Mouse (Mus musculus): Measurements from ENCODE around the gene 4430402I18Rik. TPM values are rescaled to one million over a fixed set of nuclear protein-coding genes. Genes with fewer than 3 reads are reported as not detected.

The 4430402I18Rik gene
- polyA plus RNA-seq, 1 experiment, result 1.5 TPM

GRCm38 (mm10) chr19:28970251-28970650, 2.7 kb upstream of the 4430402I18Rik start:
- Histone ChIP-seq H3K36me3 (ENCODE audit: control insufficient read depth, insufficient read depth, low read length) (no peaks in the 10 kb centered on the region), H3K27me3 (ENCODE audit: control insufficient read depth, insufficient read depth, low read length) (no peaks in the 10 kb centered on the region), H3K27ac (ENCODE audit: control insufficient read depth, insufficient read depth, low read length) (no peak overlapping the region), H3K4me1 (replicated peaks; ENCODE audit: control insufficient read depth, insufficient read depth, low read length) (no peaks in the 10 kb centered on the region), H3K4me3 (ENCODE audit: control insufficient read depth, insufficient read depth, low read length) (no peak overlapping the region)
- DNase-seq, result no peak
- TF ChIP-seq CTCF (IDR thresholded peaks at IDR 0.05; ENCODE audit: borderline replicate concordance, control insufficient read depth, extremely low read depth, insufficient read depth, low read length, poor library complexity), result no peak
- TF ChIP-seq POLR2A (IDR thresholded peaks at IDR 0.05; ENCODE audit: control insufficient read depth, extremely low read depth, insufficient read depth, low read length, poor library complexity), result no peak
- WGBS, result 92% methylated on average over 11 of the region's 11 CpGs

- no peak overlapping the region for H3K4me3 ChIP-seq (ENCODE audit: control insufficient read depth, insufficient read depth, low read length)
- WGBS, result 93% methylated on average over 5 of the region's 5 CpGs
- H3K4me1 ChIP-seq (replicated peaks; ENCODE audit: control insufficient read depth, insufficient read depth, low read length), result peaks cover 6% of the 10 kb centered on the region
- H3K27me3 ChIP-seq (ENCODE audit: control insufficient read depth, insufficient read depth, low read length), result no peaks in the 10 kb centered on the region
- H3K36me3 ChIP-seq (ENCODE audit: control insufficient read depth, insufficient read depth, low read length), result no peaks in the 10 kb centered on the region
- TF ChIP-seq POLR2A (IDR thresholded peaks at IDR 0.05; ENCODE audit: control insufficient read depth, extremely low read depth, insufficient read depth, low read length, poor library complexity) (no peak), CTCF (IDR thresholded peaks at IDR 0.05; ENCODE audit: borderline replicate concordance, control insufficient read depth, extremely low read depth, insufficient read depth, low read length, poor library complexity) (no peak)
- H3K27ac ChIP-seq (ENCODE audit: control insufficient read depth, insufficient read depth, low read length), result no peak overlapping the region
- no peak for DNase-seq
Measured at GRCm38 (mm10) chr19:28969231-28969630, 1.6 kb upstream of the 4430402I18Rik start.

- no peak overlapping the region for H3K27ac ChIP-seq (ENCODE audit: control insufficient read depth, insufficient read depth, low read length)
- no peaks in the 10 kb centered on the region for H3K36me3 ChIP-seq (ENCODE audit: control insufficient read depth, insufficient read depth, low read length)
- DNase-seq, result no peak
- 96% methylated on average over 4 of the region's 4 CpGs for WGBS
- H3K27me3 ChIP-seq (ENCODE audit: control insufficient read depth, insufficient read depth, low read length), result no peaks in the 10 kb centered on the region
- no peak overlapping the region for H3K4me3 ChIP-seq (ENCODE audit: control insufficient read depth, insufficient read depth, low read length)
- no peak for TF ChIP-seq CTCF (IDR thresholded peaks at IDR 0.05; ENCODE audit: borderline replicate concordance, control insufficient read depth, extremely low read depth, insufficient read depth, low read length, poor library complexity)
- no peak for TF ChIP-seq POLR2A (IDR thresholded peaks at IDR 0.05; ENCODE audit: control insufficient read depth, extremely low read depth, insufficient read depth, low read length, poor library complexity)
- peaks cover 6% of the 10 kb centered on the region for H3K4me1 ChIP-seq (replicated peaks; ENCODE audit: control insufficient read depth, insufficient read depth, low read length)
Measured at GRCm38 (mm10) chr19:28968178-28968577, 578 bp upstream of the 4430402I18Rik start.

- no peak for TF ChIP-seq CTCF (IDR thresholded peaks at IDR 0.05; ENCODE audit: borderline replicate concordance, control insufficient read depth, extremely low read depth, insufficient read depth, low read length, poor library complexity)
- no peak for TF ChIP-seq POLR2A (IDR thresholded peaks at IDR 0.05; ENCODE audit: control insufficient read depth, extremely low read depth, insufficient read depth, low read length, poor library complexity)
- no peaks in the 10 kb centered on the region for H3K27me3 ChIP-seq (ENCODE audit: control insufficient read depth, insufficient read depth, low read length)
- peak overlapping the region; percentile 85 for H3K4me3 ChIP-seq (ENCODE audit: control insufficient read depth, insufficient read depth, low read length)
- peaks cover 6% of the 10 kb centered on the region for H3K4me1 ChIP-seq (replicated peaks; ENCODE audit: control insufficient read depth, insufficient read depth, low read length)
- 10% methylated on average over 16 of the region's 16 CpGs for WGBS
- no peak for DNase-seq
- no peak overlapping the region for H3K27ac ChIP-seq (ENCODE audit: control insufficient read depth, insufficient read depth, low read length)
- H3K36me3 ChIP-seq (ENCODE audit: control insufficient read depth, insufficient read depth, low read length), result no peaks in the 10 kb centered on the region
Measured at GRCm38 (mm10) chr19:28964552-28964903, 3.1 kb downstream of the 4430402I18Rik start.

GRCm38 (mm10) chr19:28963842-28964551, 3.6 kb downstream of the 4430402I18Rik start, which contains the start of gene Plpp6:
Gene Plpp6, plus strand, starts transcription at chr19:28963953.
- DNase-seq, result peak; percentile 87

GRCm38 (mm10) chr19:28963513-28963841, 4.1 kb downstream of the 4430402I18Rik start:
- no peak for TF ChIP-seq CTCF (IDR thresholded peaks at IDR 0.05; ENCODE audit: borderline replicate concordance, control insufficient read depth, extremely low read depth, insufficient read depth, low read length, poor library complexity)
- no peak for TF ChIP-seq POLR2A (IDR thresholded peaks at IDR 0.05; ENCODE audit: control insufficient read depth, extremely low read depth, insufficient read depth, low read length, poor library complexity)
- H3K27me3 ChIP-seq (ENCODE audit: control insufficient read depth, insufficient read depth, low read length), result no peaks in the 10 kb centered on the region
- H3K4me3 ChIP-seq (ENCODE audit: control insufficient read depth, insufficient read depth, low read length), result peak overlapping the region; percentile 85
- H3K36me3 ChIP-seq (ENCODE audit: control insufficient read depth, insufficient read depth, low read length), result no peaks in the 10 kb centered on the region
- H3K27ac ChIP-seq (ENCODE audit: control insufficient read depth, insufficient read depth, low read length), result no peak overlapping the region
- DNase-seq, result no peak
- H3K4me1 ChIP-seq (replicated peaks; ENCODE audit: control insufficient read depth, insufficient read depth, low read length), result peaks cover 6% of the 10 kb centered on the region
- WGBS, result 6% methylated on average over 4 of the region's 4 CpGs

More at GRCm38 (mm10) chr19:28963842-28964551, 3.6 kb downstream of the 4430402I18Rik start, which contains the start of gene Plpp6:
- H3K27me3 ChIP-seq (ENCODE audit: control insufficient read depth, insufficient read depth, low read length), result no peaks in the 10 kb centered on the region
- TF ChIP-seq CTCF (IDR thresholded peaks at IDR 0.05; ENCODE audit: borderline replicate concordance, control insufficient read depth, extremely low read depth, insufficient read depth, low read length, poor library complexity), result peak; percentile 48; the same call in 1 of the 2 replicates
- peak; percentile 73 for TF ChIP-seq POLR2A (IDR thresholded peaks at IDR 0.05; ENCODE audit: control insufficient read depth, extremely low read depth, insufficient read depth, low read length, poor library complexity)
- no peak within 1 kb of the TSS for H3K27ac ChIP-seq (ENCODE audit: control insufficient read depth, insufficient read depth, low read length)
- peak within 1 kb of the TSS; percentile 85 for H3K4me3 ChIP-seq (ENCODE audit: control insufficient read depth, insufficient read depth, low read length)
- no peaks in the 10 kb centered on the region for H3K36me3 ChIP-seq (ENCODE audit: control insufficient read depth, insufficient read depth, low read length)
- WGBS, result under 1% methylated on average over 59 of the region's 73 CpGs
- H3K4me1 ChIP-seq (replicated peaks; ENCODE audit: control insufficient read depth, insufficient read depth, low read length), result peaks cover 6% of the 10 kb centered on the region

All from thymus, adult 2 months (tissue).